Mouse (Mus musculus): Measurements from ENCODE around the gene Adgrf1. TPM values are rescaled to one million over a fixed set of nuclear protein-coding genes. Genes with fewer than 3 reads are reported as not detected.
"Not testable (repeated sequence)": the region's sequence is repeated elsewhere in the genome, so short reads cannot be mapped to it uniquely, and the experiment has no call there.

The Adgrf1 gene
- polyA plus RNA-seq, 1 experiment: not detected

DNA sequence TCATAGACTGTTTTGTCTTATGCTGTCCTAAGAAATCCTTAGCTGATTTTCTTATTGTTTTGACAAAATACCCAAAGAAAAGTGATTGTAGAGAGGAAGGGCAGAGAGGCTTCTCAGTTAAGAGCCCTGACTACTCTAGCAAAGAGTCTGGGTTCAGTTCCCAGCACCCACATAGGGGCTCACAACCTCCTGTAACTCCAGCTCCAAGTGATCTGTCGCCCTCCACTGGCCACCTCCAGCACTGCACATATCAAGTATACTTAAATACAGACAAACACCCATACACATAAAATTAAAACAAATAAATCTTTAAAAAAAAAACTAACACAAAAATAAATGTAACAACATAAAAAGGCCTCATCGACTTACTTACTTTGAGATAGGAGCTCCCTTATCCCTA, 3.5 kb upstream of the Adgrf1 start:
- no peak for DNase-seq (ENCODE audit: low spot score)

DNA sequence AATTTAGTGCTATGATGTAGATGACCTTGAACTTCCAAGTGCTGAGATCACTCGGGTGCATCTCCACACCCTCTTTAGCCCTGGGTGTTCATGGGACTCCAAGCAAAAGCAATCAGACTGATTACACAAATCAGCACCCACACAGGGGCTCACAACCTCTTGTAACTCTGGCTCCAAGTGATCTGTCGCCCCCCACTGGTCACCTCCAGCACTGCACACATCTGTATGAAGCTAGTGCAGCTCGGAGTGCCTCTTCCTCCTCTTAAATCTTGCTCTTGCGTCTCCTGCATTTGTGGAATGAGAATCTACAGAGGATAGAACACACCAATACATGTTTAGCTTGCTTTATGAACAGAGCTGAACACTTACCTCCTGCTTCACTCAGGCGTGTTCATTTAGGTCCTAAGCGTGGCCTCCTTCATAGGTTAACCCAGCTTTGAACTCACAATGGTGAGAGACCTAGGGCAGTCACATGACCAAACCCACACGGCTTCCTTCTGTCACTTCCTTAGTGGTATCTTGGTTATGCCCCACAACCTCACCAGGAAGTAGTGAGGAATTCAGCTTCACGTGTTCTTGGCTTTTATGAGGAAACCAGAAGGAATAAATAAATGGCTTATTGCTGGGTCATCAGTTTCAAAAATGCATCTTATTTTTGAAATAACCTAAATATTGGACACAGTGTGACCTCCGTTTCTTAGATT, 2.9 kb upstream of the Adgrf1 start:
- no peak for DNase-seq (ENCODE audit: low spot score)

DNA sequence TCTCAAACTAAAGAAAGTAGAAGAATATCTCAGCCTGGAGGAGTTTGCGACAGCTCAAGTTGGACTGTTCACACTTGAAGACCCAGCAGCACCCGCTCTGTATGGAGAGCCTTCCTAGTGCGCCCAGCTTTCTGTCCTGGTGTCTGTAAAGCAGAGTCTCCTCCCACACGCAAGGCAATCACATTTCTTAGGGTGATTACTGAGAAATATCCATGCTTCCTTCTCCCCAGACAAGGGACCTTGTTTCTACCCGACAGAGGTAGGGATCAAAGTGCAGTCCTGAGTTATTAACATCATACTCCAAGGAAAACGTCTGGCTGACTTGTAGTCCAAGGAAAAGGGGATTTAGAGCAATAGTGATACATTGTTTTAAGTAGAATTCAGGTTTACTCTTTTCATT, 6.1 kb downstream of the Adgrf1 start:
- no peak for DNase-seq (ENCODE audit: low spot score)

DNA sequence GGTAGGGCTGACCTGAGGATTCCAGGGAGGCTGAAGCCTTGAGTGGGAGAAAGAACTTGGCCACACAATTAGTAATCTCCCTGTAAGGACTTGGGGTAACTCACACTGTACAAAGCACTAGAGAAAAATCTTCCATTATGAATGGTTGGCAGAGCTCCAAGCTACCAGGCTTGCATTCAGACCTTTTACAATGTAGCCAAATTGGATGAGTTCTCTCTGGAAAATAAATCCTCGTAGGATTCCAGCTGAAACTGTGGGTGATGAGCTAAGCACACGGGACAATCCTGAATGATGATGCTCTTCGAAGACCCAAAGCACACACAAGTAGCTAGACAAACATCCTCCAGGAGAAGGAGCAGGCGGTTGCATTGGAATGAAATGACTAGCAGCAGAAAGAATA, 7.1 kb downstream of the Adgrf1 start:
- DNase-seq (ENCODE audit: low spot score): no peak

DNA sequence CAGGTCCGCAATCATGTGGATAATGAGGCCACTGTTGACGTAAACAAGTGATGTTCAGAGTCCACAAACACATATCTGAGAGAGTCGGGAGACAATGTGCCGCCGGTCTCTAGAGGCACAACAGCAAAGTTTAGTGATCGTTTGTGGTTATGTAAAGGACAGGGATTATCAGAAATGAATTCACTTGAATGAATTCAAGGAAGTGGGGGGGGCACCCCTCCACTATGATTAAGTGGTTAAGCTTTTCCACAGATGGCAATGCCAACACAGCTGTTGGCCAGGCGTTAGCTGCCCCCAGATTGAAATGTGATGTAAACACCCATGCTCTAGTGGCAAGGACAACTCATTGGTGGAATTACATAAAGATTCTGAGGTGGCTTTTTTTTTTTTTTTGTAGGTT, 9.5 kb downstream of the Adgrf1 start:
- DNase-seq (ENCODE audit: low spot score): no peak

DNA sequence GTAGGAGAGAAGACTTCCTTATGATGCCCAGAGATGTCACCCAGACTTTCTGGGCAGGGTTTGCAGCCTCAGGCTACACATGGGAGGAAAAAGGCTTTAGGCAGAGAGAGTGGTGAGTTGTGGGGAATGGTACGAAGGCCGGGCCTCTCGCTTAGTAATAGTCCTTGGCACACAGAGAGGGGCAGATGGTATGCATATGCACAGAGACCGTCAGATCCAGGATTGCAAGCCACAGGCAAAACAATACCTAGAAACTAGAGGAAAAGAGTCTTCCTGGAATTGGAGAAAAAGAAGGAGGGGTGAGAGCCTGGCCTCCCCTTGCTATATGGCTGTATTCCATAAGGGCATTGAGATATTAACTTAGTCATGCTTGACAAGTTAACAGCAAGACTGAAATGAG, 12.2 kb downstream of the Adgrf1 start:
- no peak for DNase-seq (ENCODE audit: low spot score)

DNA sequence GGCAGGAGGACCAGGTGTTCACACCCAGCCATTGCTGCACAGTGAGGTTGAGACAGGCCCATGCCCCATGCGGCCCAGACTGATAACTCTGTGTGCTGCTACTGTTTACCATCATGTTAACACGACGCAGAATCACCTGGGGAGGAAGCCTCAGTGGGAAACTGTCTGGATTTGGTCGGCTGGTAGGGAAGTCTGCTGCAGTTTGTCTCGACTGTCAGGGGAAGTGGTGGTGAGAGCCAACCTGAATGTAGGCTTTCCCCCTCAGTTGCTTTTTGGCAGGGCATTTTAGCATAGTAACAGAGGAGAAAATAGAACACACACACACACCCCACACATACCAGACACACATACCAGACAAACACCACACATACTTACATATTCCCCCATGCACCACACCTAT, 12.7 kb downstream of the Adgrf1 start:
- DNase-seq (ENCODE audit: low spot score): no peak

DNA sequence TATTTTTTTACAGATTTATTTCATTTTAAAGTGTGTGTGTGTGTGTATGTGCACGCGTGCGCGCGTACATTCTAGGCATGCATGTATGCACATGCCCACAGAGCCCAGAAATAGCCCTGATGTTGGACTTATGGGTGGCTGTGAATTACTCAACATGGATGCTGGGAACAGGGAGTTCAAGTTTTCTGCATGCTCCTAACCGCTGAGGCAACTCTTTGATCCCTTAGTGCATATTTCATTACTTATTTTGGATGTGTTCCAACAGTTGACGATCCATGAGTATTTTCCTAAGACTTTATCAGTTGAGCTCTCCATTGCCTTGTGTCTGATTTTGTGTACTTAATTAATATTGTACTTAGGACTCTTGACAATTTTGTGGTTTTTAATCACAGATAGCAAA, 29.4 kb downstream of the Adgrf1 start:
- no peak for DNase-seq (ENCODE audit: low spot score)

DNA sequence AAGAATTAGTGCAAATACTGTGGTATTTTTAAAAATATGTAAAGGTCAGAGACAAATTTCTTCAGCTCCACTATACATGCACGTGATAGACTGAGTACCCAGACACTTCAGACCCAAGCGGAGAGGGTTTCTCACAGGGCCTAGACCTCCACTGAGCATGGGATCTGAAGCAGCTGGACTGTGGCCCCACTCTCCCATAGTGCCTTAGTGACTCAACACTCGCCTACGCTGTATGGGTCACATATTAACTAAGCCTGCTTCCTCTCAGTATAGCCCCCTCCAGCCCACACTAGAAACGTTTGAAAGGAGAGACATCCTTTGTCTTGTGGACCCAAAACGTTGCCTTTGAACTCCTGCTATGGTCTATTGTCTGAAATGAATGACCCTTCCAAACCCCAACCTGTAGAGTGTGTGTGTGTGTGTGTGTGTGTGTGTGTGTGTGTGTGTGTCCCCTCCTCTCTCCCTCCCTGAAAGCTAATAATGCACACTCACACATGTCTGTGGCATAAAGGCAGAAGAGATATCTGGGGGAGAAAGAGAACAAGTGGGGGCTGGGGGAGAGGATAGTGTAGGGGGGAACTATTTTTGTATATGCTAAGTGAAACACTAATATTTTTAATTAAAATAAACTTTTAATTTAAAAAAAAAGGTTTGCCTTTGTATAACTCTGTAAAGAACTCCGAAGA, 56.0 kb downstream of the Adgrf1 start:
- DNase-seq (ENCODE audit: low spot score): no peak

DNA sequence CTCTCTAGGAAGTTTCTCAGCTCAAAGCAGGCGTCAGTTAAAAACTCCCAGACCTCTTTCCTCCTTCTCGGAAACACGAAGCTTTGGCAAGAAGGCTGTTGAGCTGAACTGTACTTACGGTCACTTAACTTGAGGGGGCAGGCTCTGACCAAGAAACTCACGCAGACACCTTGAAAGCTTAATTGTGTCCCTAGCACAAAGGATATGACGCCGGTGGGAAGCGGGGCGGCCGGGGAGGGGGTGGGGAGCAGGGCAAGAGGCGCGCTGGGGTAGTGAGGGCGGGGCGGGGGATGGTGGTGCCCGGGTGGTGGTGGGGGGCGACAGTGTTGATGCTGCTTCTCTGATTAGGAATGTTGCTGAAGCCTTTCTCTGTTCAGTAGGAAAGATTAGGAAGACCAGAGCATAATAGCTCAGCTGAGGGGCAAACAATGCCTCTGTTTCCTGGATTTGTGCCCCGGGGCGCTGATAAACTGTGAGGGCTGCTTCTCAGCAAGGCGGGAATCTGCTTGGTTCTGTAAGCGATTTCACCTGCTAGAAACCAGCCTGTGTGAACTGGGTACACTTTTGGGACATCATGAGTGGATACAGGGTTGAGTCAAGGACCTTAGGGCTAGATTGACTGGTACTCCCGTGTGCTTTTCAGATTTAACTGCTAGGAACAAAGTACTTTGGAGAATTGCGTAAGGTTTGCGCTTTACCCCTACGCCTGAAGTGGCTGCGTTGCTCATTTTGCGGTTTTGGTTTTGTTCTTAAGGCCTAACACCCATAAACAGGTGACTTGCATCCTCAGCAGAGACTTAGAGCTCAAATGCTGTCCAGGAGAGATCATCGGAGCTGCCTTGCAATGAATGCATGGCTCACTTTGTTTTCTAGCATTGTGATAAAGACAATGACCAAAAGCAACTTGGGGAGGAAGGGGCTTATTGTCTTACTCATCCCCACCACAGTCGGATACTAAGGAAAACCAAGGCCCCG, 56.9 kb downstream of the Adgrf1 start:
- DNase-seq (ENCODE audit: low spot score): no peak

DNA sequence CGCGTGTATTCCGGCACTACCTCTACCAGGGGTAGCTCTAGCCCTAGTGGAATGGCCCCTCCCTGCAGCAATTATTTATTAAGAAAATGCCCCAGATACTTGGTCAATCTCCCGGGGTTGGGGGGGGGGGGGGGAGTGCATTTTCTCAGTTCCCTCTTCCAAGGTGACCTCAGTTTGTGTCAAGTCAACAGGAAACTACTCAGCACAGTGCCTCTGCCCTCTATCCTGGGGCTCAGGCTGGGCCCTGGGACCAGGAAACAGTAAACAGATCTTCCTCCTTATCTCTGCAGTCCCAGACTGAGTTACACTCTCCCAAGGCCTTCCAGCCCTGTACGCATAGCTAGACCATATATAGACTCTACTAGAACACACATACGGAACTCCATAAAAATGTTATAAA, 57.7 kb downstream of the Adgrf1 start:
- no peak for DNase-seq (ENCODE audit: low spot score)

DNA sequence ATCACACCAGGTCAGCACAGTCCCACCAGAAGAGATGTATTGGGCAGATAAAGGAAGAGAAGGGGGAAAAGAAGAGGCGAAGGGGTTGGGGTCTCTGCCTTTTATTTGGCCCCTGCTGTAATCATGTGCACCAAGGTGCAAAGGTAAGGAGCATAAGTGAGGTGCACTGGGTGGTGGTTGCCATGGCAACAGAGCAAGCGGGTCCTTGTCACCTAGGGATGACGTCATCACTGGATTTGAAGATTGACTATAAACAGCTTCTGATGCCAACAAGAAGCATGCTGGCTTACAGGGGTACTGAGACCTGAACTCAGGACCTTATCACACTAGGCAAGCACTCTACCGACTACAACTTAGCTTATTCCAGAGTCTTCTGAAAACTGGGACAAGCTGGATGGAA, 59.1 kb downstream of the Adgrf1 start:
- DNase-seq (ENCODE audit: low spot score): no peak

DNA sequence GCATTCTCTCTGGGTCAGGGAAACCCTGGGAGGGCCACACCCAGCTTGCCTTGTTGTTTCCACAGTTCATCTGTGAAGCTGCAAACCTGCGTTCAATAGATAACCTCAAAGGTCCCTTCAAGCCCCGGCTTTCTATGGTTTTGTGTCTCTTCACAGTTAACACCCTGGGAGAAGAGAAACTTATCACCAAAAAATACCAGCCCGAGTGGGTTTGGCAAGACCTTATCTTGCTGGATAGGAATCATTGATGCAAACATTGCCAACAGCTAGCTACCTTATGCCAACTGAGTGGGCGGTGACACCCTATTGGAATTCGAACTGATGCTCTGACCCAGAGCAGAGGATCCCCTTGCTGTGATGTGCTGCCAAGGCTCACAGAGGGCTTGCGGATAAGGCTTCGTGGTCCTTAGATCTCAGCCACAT, 59.6 kb downstream of the Adgrf1 start:
- DNase-seq (ENCODE audit: low spot score): no peak

DNA sequence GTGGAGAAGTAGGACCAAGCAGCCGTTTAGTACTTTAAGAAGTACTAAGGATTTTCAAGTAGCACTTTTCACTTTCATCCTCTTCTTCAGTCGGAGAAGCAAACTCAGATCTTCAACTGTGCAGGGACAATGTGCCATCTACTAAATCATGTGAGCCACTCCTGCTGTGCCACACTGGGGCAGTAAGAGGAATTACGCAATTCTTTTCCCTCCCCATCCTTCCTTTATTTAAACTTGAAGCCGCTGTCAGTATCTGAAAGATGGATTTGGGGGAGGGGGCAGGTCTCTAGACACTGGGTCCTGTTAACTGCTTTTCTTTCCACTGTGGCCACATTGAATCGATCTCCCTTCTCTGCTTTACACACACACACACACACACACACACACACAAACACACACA, 62.6 kb downstream of the Adgrf1 start:
- DNase-seq (ENCODE audit: low spot score): no peak

DNA sequence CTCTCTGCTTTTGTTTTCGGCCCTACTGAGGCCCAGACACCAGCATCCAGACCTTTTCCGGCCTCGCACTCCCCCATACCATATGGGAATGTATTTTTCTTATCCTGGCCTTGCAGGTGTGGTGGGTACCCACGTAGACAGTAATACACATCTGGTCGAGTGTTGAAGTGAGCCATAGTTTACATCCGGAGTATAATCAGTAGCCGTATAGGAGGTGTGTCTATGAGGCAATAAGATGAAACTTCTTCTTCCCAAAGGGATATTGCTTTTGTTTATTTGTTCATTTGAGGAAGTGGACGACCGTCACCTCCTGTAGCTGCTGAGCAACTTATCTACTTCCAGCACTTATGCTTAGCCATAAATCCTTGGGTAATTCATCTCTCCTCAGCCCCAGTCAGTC, 63.9 kb downstream of the Adgrf1 start:
- DNase-seq (ENCODE audit: low spot score): no peak

DNA sequence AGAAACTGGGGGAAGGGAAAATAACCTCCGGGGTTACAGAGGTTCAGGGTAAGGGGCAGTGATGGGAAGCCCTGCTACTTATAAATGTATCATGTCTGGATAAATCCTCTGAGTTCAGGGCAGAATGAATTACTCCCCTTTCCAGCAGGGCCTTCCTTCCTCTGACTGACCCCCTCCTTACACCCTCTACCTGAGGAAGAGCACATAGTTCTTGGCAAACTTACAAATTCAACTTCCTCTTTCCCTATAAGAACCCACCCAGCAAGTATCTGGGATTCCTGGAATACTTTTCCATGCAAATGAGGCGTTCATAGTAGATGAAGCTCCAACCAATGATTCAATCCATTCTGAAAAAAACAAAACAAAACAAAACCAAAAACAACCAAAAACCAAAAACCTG, 67.5 kb downstream of the Adgrf1 start:
- DNase-seq (ENCODE audit: low spot score): no peak

DNA sequence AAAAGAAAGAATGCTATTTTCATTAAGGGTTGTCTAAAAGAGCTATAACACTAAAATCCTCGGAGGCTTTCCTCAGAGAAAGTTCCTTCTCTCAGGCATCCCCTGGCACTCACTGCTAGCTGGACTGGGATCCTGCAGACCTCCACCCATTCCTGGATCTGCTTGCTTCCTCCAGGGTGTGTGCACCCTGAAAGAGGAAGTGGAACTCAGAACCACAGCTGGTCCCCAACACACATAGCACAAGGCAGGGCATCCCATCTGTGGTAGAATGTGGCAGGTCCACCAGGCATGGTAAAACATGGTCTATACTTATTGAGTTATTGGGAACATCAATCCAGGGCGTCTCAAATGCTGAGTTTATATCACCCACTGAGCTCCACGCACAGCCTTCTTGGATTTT, 68.2 kb downstream of the Adgrf1 start:
- no peak for DNase-seq (ENCODE audit: low spot score)

DNA sequence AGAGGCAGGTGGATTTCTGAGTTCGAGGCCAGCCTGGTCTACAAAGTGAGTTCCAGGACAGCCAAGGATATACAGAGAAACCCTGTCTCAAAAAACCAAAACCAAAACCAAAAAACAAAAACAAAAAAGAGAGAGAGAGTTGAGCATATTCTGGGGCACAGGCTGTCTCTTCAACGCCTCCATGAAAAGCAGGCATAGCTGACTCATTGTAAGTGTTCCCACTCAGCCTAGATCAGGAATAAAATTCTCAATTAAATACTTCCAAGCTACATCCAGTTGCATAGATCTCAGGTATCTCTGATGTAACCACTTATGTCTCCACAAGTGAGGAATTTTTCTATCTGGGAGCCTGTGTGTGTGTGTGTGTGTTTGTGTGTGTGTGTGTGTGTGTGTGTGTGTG, 76.4 kb downstream of the Adgrf1 start:
- DNase-seq (ENCODE audit: low spot score): not testable (repeated sequence)

DNA sequence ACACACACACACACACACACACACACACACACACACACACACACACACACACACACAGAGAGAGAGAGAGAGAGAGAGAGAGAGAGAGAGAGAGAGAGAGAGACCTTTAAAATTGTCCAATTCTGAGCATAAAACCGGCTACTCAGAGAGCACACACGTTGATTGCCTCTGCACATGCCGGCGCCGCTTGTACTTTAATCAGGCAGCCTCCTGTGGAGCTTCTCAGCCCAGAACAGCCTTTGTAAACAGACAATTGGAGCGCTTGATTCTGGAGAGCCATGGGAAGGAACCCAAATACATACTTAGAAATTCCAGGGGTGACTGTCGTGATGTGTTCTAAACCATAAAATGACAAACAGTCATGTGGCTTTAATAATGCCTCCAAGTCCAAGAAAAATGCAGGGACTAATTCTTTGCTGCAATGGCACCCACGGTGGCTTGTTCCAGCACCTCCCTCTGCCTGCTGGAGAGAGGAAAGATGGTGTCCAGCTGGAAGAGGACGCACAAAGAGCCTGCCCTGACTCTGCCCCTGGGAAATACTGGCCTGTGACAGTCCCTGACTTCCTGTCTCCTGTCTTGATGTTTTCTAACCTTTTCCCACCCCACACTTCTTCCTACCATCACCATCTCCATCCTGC, 87.9 kb downstream of the Adgrf1 start:
- DNase-seq (ENCODE audit: low spot score): no peak

DNA sequence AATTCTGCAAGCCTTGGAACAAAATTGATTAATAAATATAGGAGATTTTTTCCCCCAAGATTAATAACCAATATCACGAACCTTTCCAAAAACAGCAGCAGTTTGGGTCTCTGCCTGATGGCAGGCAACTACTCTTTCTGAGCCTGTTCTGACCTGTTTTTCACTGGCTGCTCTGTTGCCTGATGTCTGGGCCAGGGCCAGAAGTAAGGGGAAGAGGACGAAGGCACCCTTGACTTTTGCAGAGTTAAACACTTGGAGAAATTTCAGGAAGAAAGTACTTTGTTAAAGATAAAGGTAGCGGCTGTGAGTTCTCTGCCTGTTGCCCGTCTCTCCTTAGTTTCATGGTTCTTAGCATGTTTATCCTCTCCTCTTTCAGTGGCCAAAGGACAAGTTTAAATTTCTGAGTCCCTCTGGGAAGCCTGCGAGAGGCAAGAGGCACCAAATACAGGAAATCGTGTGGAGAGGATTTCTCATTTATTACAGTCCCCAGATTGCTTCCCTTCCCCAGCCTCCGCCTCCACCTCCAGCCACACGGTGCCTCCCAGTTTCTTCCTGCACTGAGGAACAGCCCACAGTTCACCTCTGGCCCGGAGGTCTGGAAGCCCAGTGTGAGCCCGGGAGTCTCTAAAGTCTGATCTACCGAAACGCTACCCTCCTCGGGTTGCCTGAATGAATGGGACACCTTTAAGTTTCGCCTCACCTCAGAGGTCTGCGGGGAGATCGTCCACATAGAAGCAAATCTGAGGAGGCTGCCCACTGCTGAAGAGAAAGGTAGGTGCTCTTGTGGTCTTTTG, 89.9 kb downstream of the Adgrf1 start, which contains the start of gene Adgrf5:
TSS of gene Adgrf5 (plus strand) at position 626 of the 794 bp plus-strand sequence.
- no peak for DNase-seq (ENCODE audit: low spot score)

DNA sequence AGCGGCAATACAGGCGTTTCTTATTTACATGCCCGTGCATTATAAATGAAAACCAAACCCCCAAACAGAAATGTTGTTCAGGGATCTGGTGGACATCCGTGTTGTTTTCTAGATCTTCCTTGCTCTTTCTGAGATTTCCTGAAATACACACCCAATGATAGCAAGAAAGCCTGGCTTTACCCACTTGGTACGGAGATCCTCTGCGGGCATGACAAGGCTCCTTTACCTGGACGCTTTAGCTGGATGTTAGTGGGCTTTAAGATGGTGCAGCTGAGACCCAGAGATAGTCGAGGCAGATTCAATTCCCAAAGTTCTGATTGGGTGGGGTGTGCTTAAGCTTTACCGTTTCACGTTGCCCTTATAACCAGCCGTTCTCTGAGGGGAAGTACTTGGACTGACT, 90.9 kb downstream of the Adgrf1 start:
- DNase-seq (ENCODE audit: low spot score): no peak
